Mouse (Mus musculus) hindbrain, embryonic 14.5 days (tissue): ENCODE data around the gene Nr1i3. TPM values are rescaled to one million over a fixed set of nuclear protein-coding genes. Genes with fewer than 3 reads are reported as not detected.

Source experiments
- ATAC-seq: fragments of 200-750 bp; cut with Nextera tagmentation; 2 replicates; pipeline ENCODE4 v1.8.0; 2017; ENCODE audit warnings: moderate number of reproducible peaks, mild to moderate bottlenecking, moderate TSS enrichment, moderate library complexity; ENCODE audit not compliant: low FRiP score
- DNase-seq: peaks from one replicate; pipeline ENCODE4 v3.0.0-alpha.2; 2015; ENCODE audit warnings: low spot score
- H3K27ac ChIP-seq: fragments of 300-500 bp; sonication (generic); 2 replicates; pipeline ENCODE4 v1.5.1; 2014; ENCODE audit warnings: mild to moderate bottlenecking, moderate library complexity
- H3K27me3 ChIP-seq: fragments of 300-500 bp; sonication (generic); 2 replicates; pipeline ENCODE4 v1.6.1; 2014; ENCODE audit warnings: mild to moderate bottlenecking, low read length, mixed read lengths; ENCODE audit not compliant: control insufficient read depth, insufficient read depth
- H3K36me3 ChIP-seq: fragments of 300-500 bp; sonication (generic); replicated peaks from 2 replicates; pipeline ENCODE4 v1.6.1; 2014; ENCODE audit not compliant: control insufficient read depth, insufficient read depth
- H3K4me1 ChIP-seq: fragments of 300-500 bp; sonication (generic); replicated peaks from 2 replicates; pipeline ENCODE4 v1.6.1; 2014; ENCODE audit warnings: antibody characterized with exemption, low read length, mixed read lengths; ENCODE audit not compliant: control insufficient read depth, insufficient read depth
- H3K4me2 ChIP-seq: fragments of 300-500 bp; sonication (generic); replicated peaks from 2 replicates; pipeline ENCODE4 v1.6.1; 2014; ENCODE audit warnings: mild to moderate bottlenecking, moderate library complexity
- H3K4me3 ChIP-seq: fragments of 300-500 bp; sonication (generic); replicated peaks from 2 replicates; pipeline ENCODE4 v1.5.1; 2014; ENCODE audit warnings: mild to moderate bottlenecking, low read length
- H3K9ac ChIP-seq: fragments of 300-500 bp; sonication (generic); 2 replicates; pipeline ENCODE4 v1.6.1; 2014
- H3K9me3 ChIP-seq: fragments of 300-500 bp; sonication (generic); 2 replicates; pipeline ENCODE4 v1.6.1; 2016; ENCODE audit warnings: low read length; ENCODE audit not compliant: control insufficient read depth
- WGBS: fragments of 180-500 bp; shearing (Covaris S2); extraction: QIAGEN DNeasy Blood & Tissue Kit; methylation state at CpG from one replicate; pipeline ENCODE4 v1.1.7; 2014; 5-methylcytosine and 5-hydroxymethylcytosine counted together
- polyA plus RNA-seq: library from polyadenylated mRNA; unstranded; fragments of >200 nt; fragmentation: Nextera tagmentation; extraction: Ambion mirVana; gene quantifications from 2 replicates; pipeline ENCODE4 v1.2.1, GENCODE M21; 2014

Gene Nr1i3
- polyA plus RNA-seq, 1 experiment from 2014 or later = 0.21 TPM

- H3K27ac ChIP-seq = 0 out of 2 replicates have a peak overlapping the region, but pooled peaks have one; percentile 29
Measured at GRCm38 (mm10) chr1:171252415-171252814, 38.6 kb downstream of the Nr1i3 start.

DNA sequence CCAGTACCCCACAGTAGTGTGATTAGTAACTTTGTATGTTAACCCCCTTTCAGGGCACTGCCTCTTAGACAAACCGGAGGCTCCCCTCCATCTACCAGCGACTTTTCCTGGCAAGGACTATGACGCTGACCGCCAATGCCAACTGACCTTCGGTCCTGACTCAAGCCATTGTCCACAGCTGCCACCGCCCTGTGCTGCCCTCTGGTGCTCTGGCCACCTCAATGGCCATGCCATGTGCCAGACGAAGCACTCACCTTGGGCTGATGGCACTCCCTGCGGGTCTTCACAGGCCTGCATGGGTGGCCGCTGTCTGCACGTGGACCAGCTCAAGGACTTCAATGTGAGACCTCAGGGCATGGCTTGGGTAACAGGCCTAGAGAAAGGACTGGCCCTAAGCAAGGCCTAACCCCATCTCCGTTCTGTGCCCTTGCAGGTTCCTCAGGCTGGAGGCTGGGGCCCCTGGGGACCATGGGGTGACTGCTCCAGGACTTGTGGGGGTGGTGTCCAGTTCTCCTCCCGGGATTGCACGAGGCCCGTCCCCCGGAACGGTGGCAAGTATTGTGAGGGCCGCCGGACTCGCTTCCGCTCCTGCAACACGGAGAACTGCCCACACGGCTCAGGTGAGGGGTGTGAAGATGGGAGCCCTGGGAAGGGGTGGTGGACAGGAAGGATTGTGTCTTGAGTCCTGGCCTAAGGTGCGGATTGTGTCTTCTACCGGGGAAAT lies 42.5 kb downstream of the Nr1i3 start:
- H3K4me2 ChIP-seq = no peak overlapping the region
- peaks cover 13% of the 10 kb centered on the region for H3K4me1 ChIP-seq
- ATAC-seq (no peak), DNase-seq (no peak)
- no peak overlapping the region for H3K9ac ChIP-seq
- H3K27me3 ChIP-seq = no peaks in the 10 kb centered on the region
- H3K36me3 ChIP-seq = no peaks in the 10 kb centered on the region
- WGBS = 89% methylated on average over 24 of the region's 24 CpGs
- no peak overlapping the region for H3K4me3 ChIP-seq
- H3K9me3 ChIP-seq = no peaks in the 10 kb centered on the region
- H3K27ac ChIP-seq = no peak overlapping the region

More at GRCm38 (mm10) chr1:171252415-171252814, 38.6 kb downstream of the Nr1i3 start:
- Histone ChIP-seq H3K9ac (peak overlapping the region; percentile 21; the same call in 1 of the 2 replicates), H3K4me1 (peaks cover 34% of the 10 kb centered on the region), H3K4me2 (peak overlapping the region; percentile 49), H3K27me3 (no peaks in the 10 kb centered on the region), H3K36me3 (no peaks in the 10 kb centered on the region), H3K4me3 (0 out of 2 replicates have a peak overlapping the region, but pooled peaks have one; percentile 5), H3K9me3 (no peaks in the 10 kb centered on the region)
- DNase-seq = no peak
- ATAC-seq = no peak
- 48% methylated on average over 17 of the region's 17 CpGs for WGBS

DNA sequence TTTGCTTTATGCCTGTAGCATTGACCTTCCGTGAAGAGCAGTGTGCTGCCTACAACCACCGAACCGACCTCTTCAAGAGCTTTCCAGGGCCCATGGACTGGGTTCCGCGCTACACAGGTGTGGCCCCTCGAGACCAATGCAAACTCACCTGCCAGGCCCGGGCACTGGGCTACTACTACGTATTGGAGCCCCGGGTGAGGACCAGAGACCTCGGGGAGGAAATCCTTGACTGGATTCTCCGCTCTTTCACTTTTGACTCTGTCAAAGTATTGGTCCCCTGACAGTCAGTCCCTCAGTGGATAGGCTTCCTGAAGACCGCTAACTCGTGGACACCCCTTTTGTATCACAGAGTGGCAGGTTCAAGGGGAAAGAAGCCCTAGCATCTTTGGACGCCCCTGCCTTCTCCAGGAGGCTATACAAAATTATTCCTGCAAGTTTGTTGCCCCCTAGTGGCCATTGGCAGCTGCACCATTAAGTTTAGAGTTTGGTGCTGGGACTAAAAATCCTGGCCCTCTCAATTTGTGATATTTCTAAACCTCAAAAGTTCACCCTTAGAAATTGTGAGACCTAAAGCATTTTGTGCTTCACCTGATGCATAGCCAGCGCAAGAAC lies 43.3 kb downstream of the Nr1i3 start:
- Histone ChIP-seq H3K27ac (no peak overlapping the region), H3K9me3 (no peaks in the 10 kb centered on the region), H3K4me1 (peaks cover 8% of the 10 kb centered on the region), H3K4me3 (no peak overlapping the region), H3K36me3 (no peaks in the 10 kb centered on the region), H3K9ac (no peak overlapping the region), H3K27me3 (no peaks in the 10 kb centered on the region), H3K4me2 (no peak overlapping the region)
- ATAC-seq = no peak
- DNase-seq = peak; percentile 76
- 72% methylated on average over 15 of the region's 15 CpGs for WGBS

GRCm38 (mm10) chr1:171257781-171258180 lies 44.0 kb downstream of the Nr1i3 start:
- Histone ChIP-seq H3K4me2 (no peak overlapping the region), H3K9ac (no peak overlapping the region), H3K36me3 (no peaks in the 10 kb centered on the region), H3K4me1 (peaks cover 6% of the 10 kb centered on the region), H3K4me3 (no peak overlapping the region), H3K9me3 (no peaks in the 10 kb centered on the region), H3K27me3 (no peaks in the 10 kb centered on the region), H3K27ac (no peak overlapping the region)
- no peak for ATAC-seq
- DNase-seq = no peak
- 80% methylated on average over 9 of the region's 9 CpGs for WGBS

GRCm38 (mm10) chr1:171258921-171259320 lies 45.2 kb downstream of the Nr1i3 start:
- ATAC-seq = no peak
- no peak overlapping the region for H3K9ac ChIP-seq
- no peaks in the 10 kb centered on the region for H3K9me3 ChIP-seq
- no peaks in the 10 kb centered on the region for H3K36me3 ChIP-seq
- no peak for DNase-seq
- no peak overlapping the region for H3K27ac ChIP-seq
- 79% methylated on average over 17 of the region's 17 CpGs for WGBS
- no peak overlapping the region for H3K4me2 ChIP-seq
- H3K4me3 ChIP-seq = no peak overlapping the region
- no peaks in the 10 kb centered on the region for H3K27me3 ChIP-seq
- peaks cover 6% of the 10 kb centered on the region for H3K4me1 ChIP-seq

- WGBS = 83% methylated on average over 3 of the region's 3 CpGs
- no peak overlapping the region for H3K4me2 ChIP-seq
- no peaks in the 10 kb centered on the region for H3K9me3 ChIP-seq
- H3K27ac ChIP-seq = no peak overlapping the region
- H3K36me3 ChIP-seq = no peaks in the 10 kb centered on the region
- H3K27me3 ChIP-seq = no peaks in the 10 kb centered on the region
- H3K4me1 ChIP-seq = peaks cover 6% of the 10 kb centered on the region
- no peak overlapping the region for H3K4me3 ChIP-seq
- no peak for DNase-seq
- H3K9ac ChIP-seq = no peak overlapping the region
- ATAC-seq = no peak
Measured at GRCm38 (mm10) chr1:171260316-171260715, 46.5 kb downstream of the Nr1i3 start.

- peak overlapping the region; percentile 56 for H3K4me2 ChIP-seq
- ATAC-seq = peak; percentile 79
Measured at GRCm38 (mm10) chr1:171262594-171263130, 48.9 kb downstream of the Nr1i3 start.

GRCm38 (mm10) chr1:171263185-171263611 lies 49.4 kb downstream of the Nr1i3 start:
- Histone ChIP-seq H3K4me2 (peak overlapping the region; percentile 56), H3K27ac (peak overlapping the region; percentile 76), H3K4me1 (peaks cover 6% of the 10 kb centered on the region), H3K9me3 (no peaks in the 10 kb centered on the region), H3K27me3 (no peaks in the 10 kb centered on the region), H3K9ac (no peak overlapping the region), H3K4me3 (0 out of 2 replicates have a peak overlapping the region, but pooled peaks have one; percentile 28), H3K36me3 (no peaks in the 10 kb centered on the region)
- ATAC-seq (peak; percentile 94), DNase-seq (peak; percentile 70)
- WGBS = 0% methylated on average over 2 of the region's 2 CpGs

More at GRCm38 (mm10) chr1:171262594-171263130, 48.9 kb downstream of the Nr1i3 start:
- WGBS = 4% methylated on average over 8 of the region's 8 CpGs
- Histone ChIP-seq H3K36me3 (no peaks in the 10 kb centered on the region), H3K4me1 (peaks cover 6% of the 10 kb centered on the region), H3K4me3 (peak overlapping the region; percentile 28), H3K9me3 (no peaks in the 10 kb centered on the region), H3K9ac (peak overlapping the region; percentile 26), H3K27me3 (no peaks in the 10 kb centered on the region), H3K27ac (peak overlapping the region; percentile 76)
- peak; percentile 75 for DNase-seq

GRCm38 (mm10) chr1:171263666-171264461 lies 50.1 kb downstream of the Nr1i3 start:
- 80% methylated on average over 3 of the region's 3 CpGs for WGBS
- Histone ChIP-seq H3K36me3 (no peaks in the 10 kb centered on the region), H3K27me3 (no peaks in the 10 kb centered on the region), H3K4me1 (peaks cover 6% of the 10 kb centered on the region), H3K9ac (no peak overlapping the region), H3K4me2 (peak overlapping the region; percentile 56), H3K4me3 (no peak overlapping the region), H3K9me3 (no peaks in the 10 kb centered on the region), H3K27ac (peak overlapping the region; percentile 62)
- no peak for ATAC-seq
- DNase-seq = no peak
